Mouse (Mus musculus): ENCODE measurements around the gene Myocd. TPM values are rescaled to one million over a fixed set of nuclear protein-coding genes. Genes with fewer than 3 reads are reported as not detected.

Gene Myocd
- polyA plus RNA-seq, 1 experiment from 2014 or later: 0.31 TPM

- H3K9ac ChIP-seq: no peak overlapping the region
- no peaks in the 10 kb centered on the region; the same call in 1 of the 2 replicates for H3K36me3 ChIP-seq (replicated peaks)
- no peaks in the 10 kb centered on the region for H3K27me3 ChIP-seq (replicated peaks)
- H3K9me3 ChIP-seq: peaks cover 4% of the 10 kb centered on the region; the same call in 1 of the 2 replicates
- H3K4me2 ChIP-seq: no peak overlapping the region
- peaks cover 21% of the 10 kb centered on the region for H3K4me1 ChIP-seq
- no peak overlapping the region for H3K4me3 ChIP-seq
- ATAC-seq (replicated peaks): no peak
- H3K27ac ChIP-seq: no peak overlapping the region
- 51% methylated on average over 9 of the region's 9 CpGs for whole genome bisulfite sequencing
Measured at GRCm38 (mm10) chr11:65126566-65126965, 143.2 kb downstream of the Myocd start.

Other genes with a start within 250 kb of the Myocd start
- 0.21 and 0.27 TPM in 2 replicates for gene 1700086D15Rik, start 110.1 kb downstream of the Myocd start, polyA plus RNA-seq (2015; fragmentation: Nextera tagmentation; extraction: Ambion mirVana)
- gene Arhgap44, start 107.0 kb downstream of the Myocd start, polyA plus RNA-seq (2015; fragmentation: Nextera tagmentation; extraction: Ambion mirVana): 15.8 and 16.9 TPM in 2 replicates